Mouse (Mus musculus) right cerebral cortex, postnatal 4 days (tissue): ENCODE measurements around the gene Gm17349.

ENCODE experiments used
- DNase-seq: peaks from one replicate; pipeline ENCODE4 v3.0.0-alpha.2; 2022

The Gm17349 gene

GRCm38 (mm10) chr15:99658437-99658836 lies 46.9 kb downstream of the Gm17349 start:
- DNase-seq = no peak

GRCm38 (mm10) chr15:99655956-99656355 lies 49.3 kb downstream of the Gm17349 start:
- DNase-seq = no peak

- DNase-seq = no peak
Observed at GRCm38 (mm10) chr15:99653876-99654275, 51.4 kb downstream of the Gm17349 start.

GRCm38 (mm10) chr15:99653291-99653690 lies 52.0 kb downstream of the Gm17349 start:
- no peak for DNase-seq
